Mouse (Mus musculus) lung, embryonic 16.5 days (tissue): Measurements from ENCODE around the gene Lman2. TPM values are rescaled to one million over a fixed set of nuclear protein-coding genes. Genes with fewer than 3 reads are reported as not detected.

ENCODE experiments used
- ATAC-seq: fragments of 200-750 bp; cut with Nextera tagmentation; 2 replicates; pipeline ENCODE4 v1.8.0; 2017; ENCODE audit warnings: low read depth, mild to moderate bottlenecking, moderate library complexity
- H3K27ac ChIP-seq: fragments of 300-500 bp; sonication (generic); 2 replicates; pipeline ENCODE4 v1.5.1; 2014; ENCODE audit warnings: mild to moderate bottlenecking, control low read depth, low read length
- H3K27me3 ChIP-seq: fragments of 300-500 bp; sonication (generic); 2 replicates; pipeline ENCODE4 v1.6.1; 2014; ENCODE audit warnings: low read depth, low read length, mixed read lengths; ENCODE audit not compliant: control insufficient read depth, insufficient read depth
- H3K36me3 ChIP-seq: fragments of 300-500 bp; sonication (generic); 2 replicates; pipeline ENCODE4 v1.6.1; 2014; ENCODE audit warnings: low read length; ENCODE audit not compliant: control insufficient read depth, insufficient read depth
- H3K4me1 ChIP-seq: fragments of 300-500 bp; sonication (generic); replicated peaks from 2 replicates; pipeline ENCODE4 v1.6.1; 2014; ENCODE audit warnings: low read length, mixed read lengths; ENCODE audit not compliant: control insufficient read depth, insufficient read depth
- H3K4me2 ChIP-seq: fragments of 300-500 bp; sonication (generic); 2 replicates; pipeline ENCODE4 v1.6.1; 2014; ENCODE audit warnings: low read depth, low read length, control low read depth
- H3K4me3 ChIP-seq: fragments of 300-500 bp; sonication (generic); 2 replicates; pipeline ENCODE4 v1.5.1; 2014; ENCODE audit warnings: mild to moderate bottlenecking, low read length, control low read depth
- H3K9ac ChIP-seq: fragments of 300-500 bp; sonication (generic); 2 replicates; pipeline ENCODE4 v1.6.1; 2014; ENCODE audit warnings: low read length, control low read depth
- H3K9me3 ChIP-seq: fragments of 300-500 bp; sonication (generic); 2 replicates; pipeline ENCODE4 v1.6.1; 2016; ENCODE audit warnings: low read length; ENCODE audit not compliant: control insufficient read depth
- WGBS: fragments of 180-500 bp; shearing (Covaris S2); extraction: QIAGEN DNeasy Blood & Tissue Kit; methylation state at CpG from one replicate; pipeline ENCODE4 v1.1.7; 2014; 5-methylcytosine and 5-hydroxymethylcytosine counted together
- polyA plus RNA-seq: library from polyadenylated mRNA; unstranded; fragments of >200 nt; fragmentation: Nextera tagmentation; extraction: Ambion mirVana; gene quantifications from 2 replicates; pipeline ENCODE4 v1.2.1, GENCODE M21; 2015

The Lman2 gene
- polyA plus RNA-seq, 1 experiment from 2014 or later: 101 TPM

DNA sequence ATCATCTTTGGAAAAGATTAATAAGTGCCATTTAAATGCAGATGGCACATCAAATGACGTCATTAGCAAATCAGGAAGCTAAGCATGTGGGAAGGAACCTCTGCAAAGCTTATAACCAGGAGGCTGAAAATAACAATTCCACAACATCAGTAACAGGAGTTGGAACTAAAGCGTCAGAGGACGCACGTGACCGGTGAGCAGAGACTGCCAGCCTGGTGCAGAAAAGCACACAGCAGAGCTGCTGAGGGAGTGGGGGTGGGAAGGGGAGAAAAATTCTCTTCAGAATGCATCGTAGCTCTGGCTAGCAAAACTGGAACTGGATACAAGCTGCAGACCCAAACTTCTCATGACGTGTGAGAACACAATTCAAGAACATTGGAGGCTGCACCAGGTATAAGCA, 18.3 kb downstream of the Lman2 start:
- Histone ChIP-seq H3K27me3 (no peaks in the 10 kb centered on the region), H3K4me1 (no peaks in the 10 kb centered on the region), H3K4me2 (no peak overlapping the region), H3K36me3 (peaks cover 43% of the 10 kb centered on the region), H3K9ac (no peak overlapping the region), H3K9me3 (no peaks in the 10 kb centered on the region), H3K27ac (no peak overlapping the region), H3K4me3 (no peak overlapping the region)
- WGBS: 81% methylated on average over 7 of the region's 7 CpGs
- no peak for ATAC-seq

- H3K9ac ChIP-seq: no peak overlapping the region
- H3K4me3 ChIP-seq: no peak overlapping the region
- no peaks in the 10 kb centered on the region for H3K4me1 ChIP-seq
- no peak overlapping the region for H3K4me2 ChIP-seq
- no peak overlapping the region for H3K27ac ChIP-seq
- WGBS: 26% methylated on average over 11 of the region's 11 CpGs
- no peaks in the 10 kb centered on the region for H3K27me3 ChIP-seq
- H3K36me3 ChIP-seq: peaks cover 28% of the 10 kb centered on the region
- H3K9me3 ChIP-seq: no peaks in the 10 kb centered on the region
- ATAC-seq: no peak
Measured at GRCm38 (mm10) chr13:55342469-55342868, 20.1 kb downstream of the Lman2 start.

GRCm38 (mm10) chr13:55339259-55339658, 23.3 kb downstream of the Lman2 start:
- H3K27ac ChIP-seq: no peak overlapping the region
- no peak overlapping the region for H3K4me3 ChIP-seq
- 23% methylated on average over 2 of the region's 2 CpGs for WGBS
- H3K9ac ChIP-seq: no peak overlapping the region
- H3K27me3 ChIP-seq: no peaks in the 10 kb centered on the region
- 0 out of 2 replicates have a peak, but pooled peaks have one; percentile 15 for ATAC-seq
- no peak overlapping the region for H3K4me2 ChIP-seq
- no peaks in the 10 kb centered on the region; the same call in 1 of the 2 replicates for H3K9me3 ChIP-seq
- H3K36me3 ChIP-seq: peaks cover under 1% of the 10 kb centered on the region; the same call in 1 of the 2 replicates
- no peaks in the 10 kb centered on the region for H3K4me1 ChIP-seq

DNA sequence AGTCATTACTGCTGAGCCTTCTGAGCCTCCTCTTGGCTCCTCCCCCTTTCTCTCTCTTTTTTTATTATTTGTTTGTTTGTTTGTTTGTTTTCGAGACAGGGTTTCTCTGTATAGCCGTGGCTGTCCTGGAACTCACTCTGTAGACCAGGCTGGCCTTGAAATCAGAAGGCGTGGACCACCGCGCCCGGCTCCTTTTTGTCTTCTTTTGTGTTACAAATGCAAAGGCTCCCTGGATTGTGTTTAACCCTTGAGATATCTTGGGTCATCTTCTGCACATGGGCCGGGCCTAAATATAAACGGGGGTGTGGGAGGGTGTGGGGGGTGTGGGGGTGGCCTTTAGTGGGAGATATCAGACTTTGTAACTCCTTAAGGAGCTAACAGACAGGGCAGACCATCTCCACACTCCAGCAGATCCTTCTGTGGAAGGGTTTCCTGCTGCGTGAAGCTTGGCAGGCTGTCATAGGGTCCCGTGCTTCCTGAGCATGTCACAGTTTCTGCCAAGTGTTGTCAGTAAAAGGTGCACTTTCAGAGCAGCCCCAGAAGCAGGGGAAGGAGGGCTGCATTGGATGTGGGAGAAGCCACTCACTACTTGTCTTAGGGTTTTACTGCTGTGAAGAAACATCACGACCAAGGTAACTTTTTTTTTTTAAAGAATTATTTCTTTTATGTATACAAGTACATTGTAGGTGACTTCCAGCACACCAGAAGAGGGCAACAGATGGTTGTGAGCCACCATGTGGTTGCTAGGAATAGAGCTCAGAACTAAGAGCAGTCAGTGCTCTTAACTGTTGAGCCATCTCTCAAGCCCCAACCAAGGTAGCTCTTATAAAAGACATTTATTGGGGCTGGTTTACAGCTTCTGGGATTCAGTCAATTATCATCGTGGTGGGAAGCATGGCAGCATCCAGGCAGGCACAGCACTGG, 24.2 kb downstream of the Lman2 start:
- Histone ChIP-seq H3K27me3 (no peaks in the 10 kb centered on the region), H3K9me3 (no peaks in the 10 kb centered on the region; the same call in 1 of the 2 replicates), H3K4me2 (no peak overlapping the region), H3K36me3 (no peaks in the 10 kb centered on the region), H3K9ac (no peak overlapping the region), H3K27ac (no peak overlapping the region), H3K4me1 (no peaks in the 10 kb centered on the region), H3K4me3 (no peak overlapping the region)
- no peak for ATAC-seq
- WGBS: 59% methylated on average over 12 of the region's 12 CpGs

DNA sequence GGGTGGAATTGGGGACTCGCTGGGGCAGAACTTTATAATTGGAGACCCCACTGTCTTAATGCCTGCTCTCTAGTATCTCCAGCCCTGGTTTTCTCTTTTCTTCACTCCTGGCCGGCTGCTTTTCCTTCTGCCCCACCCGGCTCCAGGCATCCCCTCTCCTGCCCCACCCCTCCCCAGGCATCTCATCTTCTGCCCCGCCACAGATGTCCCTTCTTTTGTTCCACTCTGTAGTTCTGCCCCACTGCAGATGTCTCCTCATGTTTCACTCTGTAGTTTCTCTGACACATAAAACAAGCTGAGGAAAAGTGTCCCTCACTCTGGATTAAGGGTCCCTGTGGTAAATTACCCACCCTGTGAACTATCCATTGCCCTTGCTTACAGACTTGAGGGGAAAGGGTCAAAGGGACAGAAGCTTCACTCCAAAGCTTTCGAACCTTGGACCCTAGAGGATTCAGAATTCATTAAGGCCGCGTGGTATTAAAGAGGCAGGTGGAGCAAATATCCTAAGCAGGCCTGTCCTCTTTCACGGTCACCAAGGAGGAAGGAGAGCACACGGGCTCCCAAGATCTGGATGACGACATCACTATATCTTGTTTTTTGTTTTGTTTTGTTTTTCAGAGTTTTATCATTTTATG, 25.1 kb downstream of the Lman2 start:
- Histone ChIP-seq H3K27ac (no peak overlapping the region), H3K36me3 (no peaks in the 10 kb centered on the region), H3K4me1 (no peaks in the 10 kb centered on the region), H3K4me3 (no peak overlapping the region), H3K9ac (no peak overlapping the region), H3K4me2 (no peak overlapping the region), H3K27me3 (no peaks in the 10 kb centered on the region), H3K9me3 (no peaks in the 10 kb centered on the region; the same call in 1 of the 2 replicates)
- WGBS: 64% methylated on average over 10 of the region's 10 CpGs
- ATAC-seq: no peak

DNA sequence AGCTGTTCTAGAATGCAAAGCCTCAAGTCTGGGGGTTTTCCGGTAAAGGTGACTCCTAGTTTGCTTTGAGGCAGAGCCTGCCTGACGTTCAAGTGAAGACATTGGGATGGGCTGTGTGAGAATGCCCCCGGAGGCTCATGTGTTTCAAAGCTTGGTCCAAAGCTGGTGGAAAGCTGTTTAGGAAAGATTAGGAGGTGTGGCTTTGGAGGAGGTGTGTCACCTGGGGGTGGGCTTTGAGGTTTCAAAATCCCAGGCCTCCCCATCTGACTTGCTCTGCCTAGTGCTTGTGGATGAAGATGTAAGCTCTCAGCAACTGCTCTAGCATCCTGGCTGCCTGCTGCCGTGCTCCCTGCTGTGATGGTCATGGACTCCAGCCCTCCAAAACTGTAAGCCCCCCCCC, 26.9 kb downstream of the Lman2 start:
- peaks cover 3% of the 10 kb centered on the region; the same call in 1 of the 2 replicates for H3K4me1 ChIP-seq

DNA sequence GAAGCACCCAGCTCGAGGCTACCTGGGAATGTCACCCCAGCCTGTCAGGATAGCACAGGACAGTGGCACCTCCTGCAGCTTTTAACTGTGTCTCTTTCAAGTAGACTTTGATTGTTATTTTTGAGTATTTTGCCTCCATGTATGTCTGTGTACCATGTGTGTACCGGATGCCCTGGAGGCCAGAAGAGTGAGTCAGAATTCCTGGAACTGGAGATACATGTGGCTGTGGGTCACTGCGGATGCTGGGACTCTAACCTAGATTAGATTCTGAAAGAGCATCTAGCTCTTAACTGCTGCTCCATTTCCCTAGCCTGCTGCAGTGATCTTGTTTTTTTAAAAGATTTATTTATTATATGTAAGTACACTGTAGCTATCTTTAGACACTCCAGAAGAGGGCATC, 30.3 kb downstream of the Lman2 start:
- ATAC-seq: no peak
- Histone ChIP-seq H3K9ac (no peak overlapping the region), H3K4me2 (no peak overlapping the region), H3K27me3 (no peaks in the 10 kb centered on the region), H3K36me3 (no peaks in the 10 kb centered on the region), H3K9me3 (no peaks in the 10 kb centered on the region; the same call in 1 of the 2 replicates), H3K27ac (no peak overlapping the region), H3K4me3 (no peak overlapping the region), H3K4me1 (peaks cover 28% of the 10 kb centered on the region)
- WGBS: 78% methylated on average over 3 of the region's 3 CpGs

More for the DNA sequence above, 26.9 kb downstream of the Lman2 start:
- H3K4me2 ChIP-seq: no peak overlapping the region
- no peak overlapping the region for H3K27ac ChIP-seq
- no peaks in the 10 kb centered on the region for H3K27me3 ChIP-seq
- no peaks in the 10 kb centered on the region for H3K36me3 ChIP-seq
- WGBS: 84% methylated on average over 4 of the region's 4 CpGs
- no peak overlapping the region for H3K4me3 ChIP-seq
- no peak for ATAC-seq
- H3K9ac ChIP-seq: no peak overlapping the region
- H3K9me3 ChIP-seq: no peaks in the 10 kb centered on the region; the same call in 1 of the 2 replicates

GRCm38 (mm10) chr13:55330567-55331400, 31.8 kb downstream of the Lman2 start:
- H3K4me1 ChIP-seq: peaks cover 32% of the 10 kb centered on the region
- H3K4me3 ChIP-seq: peak overlapping the region; percentile 66
- peaks cover 5% of the 10 kb centered on the region for H3K36me3 ChIP-seq
- H3K27ac ChIP-seq: peak overlapping the region; percentile 91
- ATAC-seq: no peak
- WGBS: 37% methylated on average over 14 of the region's 14 CpGs
- H3K27me3 ChIP-seq: no peaks in the 10 kb centered on the region
- H3K4me2 ChIP-seq: peak overlapping the region; percentile 74
- H3K9ac ChIP-seq: peak overlapping the region; percentile 76
- no peaks in the 10 kb centered on the region for H3K9me3 ChIP-seq
